Mouse (Mus musculus) ES-E14 (cell line): ENCODE data around the gene Ets1. TPM values are rescaled to one million over a fixed set of nuclear protein-coding genes. Genes with fewer than 3 reads are reported as not detected.

Experiments
- DNase-seq: peaks from one replicate; pipeline ENCODE4 v3.0.0-alpha.2; 2013; ENCODE audit warnings: low read depth, low spot score
- H3K27ac ChIP-seq: 2 replicates; pipeline ENCODE4 v1.5.1; 2012; ENCODE audit warnings: low read depth, mild to moderate bottlenecking, low read length, moderate library complexity, mixed read lengths; ENCODE audit not compliant: poor library complexity, insufficient read depth, severe bottlenecking
- H3K36me3 ChIP-seq: 2 replicates; pipeline ENCODE4 v1.6.1; 2012; ENCODE audit warnings: mild to moderate bottlenecking, low read length, moderate library complexity, mixed read lengths; ENCODE audit not compliant: control insufficient read depth, poor library complexity, insufficient read depth, severe bottlenecking
- H3K4me1 ChIP-seq, 2 experiments: fragments of 150-350 bp in 1 of 2; sonication (generic) in 1 of 2; 2 replicates each; pipeline ENCODE4 v1.6.1; 2012; ENCODE audit warnings: low read length in 2 of 2, mild to moderate bottlenecking in 1 of 2, mixed read lengths in 1 of 2; ENCODE audit not compliant: control insufficient read depth in 2 of 2, insufficient read depth in 2 of 2, poor library complexity in 1 of 2
- H3K4me3 ChIP-seq, 2 experiments: fragments of 150-350 bp in 1 of 2; sonication (generic) in 1 of 2; 2 replicates each; pipeline ENCODE4 v1.5.1; 2012; ENCODE audit warnings: low read length in 2 of 2, low read depth in 1 of 2, mild to moderate bottlenecking in 1 of 2, mixed read lengths in 1 of 2; ENCODE audit not compliant: insufficient read depth in 1 of 2, poor library complexity in 1 of 2, severe bottlenecking in 1 of 2
- H3K9ac ChIP-seq: 2 replicates; pipeline ENCODE4 v1.6.1; 2012; ENCODE audit warnings: low read depth, mild to moderate bottlenecking, low read length, mixed read lengths; ENCODE audit not compliant: poor library complexity, insufficient read depth, severe bottlenecking
- H3K9me3 ChIP-seq: fragments of 150-350 bp; sonication (generic); 2 replicates; pipeline ENCODE4 v1.6.1; 2012; ENCODE audit warnings: low read depth, mild to moderate bottlenecking, low read length; ENCODE audit not compliant: control insufficient read depth, insufficient read depth
- CHD2 ChIP-seq: IDR thresholded peaks from 2 replicates; pipeline ENCODE4 v1.6.1; 2014; ENCODE audit warnings: mild to moderate bottlenecking, low read depth, low read length, inconsistent platforms
- HCFC1 ChIP-seq: IDR thresholded peaks from 2 replicates; pipeline ENCODE4 v1.6.1; 2012; ENCODE audit warnings: low read length, inconsistent platforms, borderline replicate concordance; ENCODE audit not compliant: insufficient read depth
- MAFK ChIP-seq: IDR thresholded peaks from 2 replicates; pipeline ENCODE4 v1.6.1; 2014; ENCODE audit warnings: mild to moderate bottlenecking, low read depth, low read length, inconsistent platforms; ENCODE audit not compliant: insufficient read depth
- ZC3H11A ChIP-seq: IDR thresholded peaks from 2 replicates; pipeline ENCODE4 v1.6.1; 2012; ENCODE audit warnings: low read depth, mild to moderate bottlenecking, inconsistent platforms, low read length, borderline replicate concordance
- ZNF384 ChIP-seq: IDR thresholded peaks from 2 replicates; pipeline ENCODE4 v1.6.1; 2012; ENCODE audit warnings: low read depth, low read length, inconsistent platforms
- in situ Hi-C, 2 experiments: fragments of 600-800 bp; cut with MboI; formaldehyde crosslinking; loops; one replicate each; pipeline ENCODE4 v1.15.1; 2025; ENCODE audit warnings: low sequenced_read_pairs in 2 of 2, inconsistent platforms in 1 of 2; ENCODE audit not compliant: unreplicated experiment in 2 of 2
- total RNA-seq: library from RNA; depleted of rRNA; stranded (reverse); fragments of 300-350 nt; gene quantifications from 2 replicates; pipeline ENCODE4 v1.2.3, GENCODE M21; 2012

The Ets1 gene
- total RNA-seq, 1 experiment = 20.9 TPM

DNA sequence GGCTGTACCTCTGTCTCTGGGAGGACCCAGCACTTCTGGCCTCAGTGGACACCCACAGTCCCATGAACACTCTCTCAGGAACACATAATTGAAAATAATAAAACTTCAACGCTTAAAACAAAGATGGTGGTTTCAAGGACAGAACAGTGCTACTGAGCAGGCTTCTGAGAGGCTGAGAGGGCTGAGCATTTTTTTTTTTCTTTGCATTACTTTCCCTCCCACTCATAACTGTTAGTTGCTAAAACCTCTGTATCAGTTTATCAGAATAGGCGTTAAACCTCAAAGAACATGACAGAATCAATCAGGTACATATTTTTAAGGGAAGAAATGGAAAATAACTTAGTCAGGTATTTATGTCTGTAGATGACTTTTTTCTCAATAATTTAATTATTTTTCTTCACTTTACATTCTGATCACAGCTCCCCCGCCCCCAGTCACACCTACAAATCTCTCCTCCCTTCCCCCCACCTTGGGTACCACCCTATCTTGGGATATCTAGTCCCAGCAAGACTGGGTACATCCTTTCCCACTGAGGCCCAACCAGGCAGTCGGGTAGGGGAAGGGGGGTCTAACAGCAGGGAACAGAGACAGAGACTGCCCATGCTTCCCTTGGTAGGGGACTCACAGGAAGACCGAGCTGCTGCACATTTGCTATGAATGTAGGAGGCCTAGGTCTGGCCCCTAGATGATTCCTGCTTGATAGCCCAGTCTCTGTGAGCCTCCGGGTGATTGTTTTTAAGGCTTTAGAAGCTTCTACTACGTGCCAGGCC, 68.1 kb downstream of the Ets1 start:
- DNase-seq = no peak
- Histone ChIP-seq H3K4me1 (no peaks in the 10 kb centered on the region), H3K36me3 (no peaks in the 10 kb centered on the region), H3K27ac (no peak overlapping the region), H3K9me3 (no peaks in the 10 kb centered on the region), H3K4me3 (no peak overlapping the region), H3K9ac (no peak overlapping the region)
- TF ChIP-seq ZNF384 = no peak
- TF ChIP-seq HCFC1 = no peak
- no peak for TF ChIP-seq ZC3H11A
- TF ChIP-seq MAFK = no peak
- no peak for TF ChIP-seq CHD2
- in situ Hi-C loops = no loop called here

GRCm38 (mm10) chr9:32705827-32706478, 69.9 kb downstream of the Ets1 start:
- in situ Hi-C loops = no loop called here
- Histone ChIP-seq H3K4me1 (no peaks in the 10 kb centered on the region), H3K9me3 (no peaks in the 10 kb centered on the region), H3K9ac (no peak overlapping the region), H3K36me3 (no peaks in the 10 kb centered on the region), H3K4me3 (no peak overlapping the region), H3K27ac (no peak overlapping the region)
- DNase-seq = no peak
- TF ChIP-seq CHD2 = no peak
- no peak for TF ChIP-seq ZNF384

DNA sequence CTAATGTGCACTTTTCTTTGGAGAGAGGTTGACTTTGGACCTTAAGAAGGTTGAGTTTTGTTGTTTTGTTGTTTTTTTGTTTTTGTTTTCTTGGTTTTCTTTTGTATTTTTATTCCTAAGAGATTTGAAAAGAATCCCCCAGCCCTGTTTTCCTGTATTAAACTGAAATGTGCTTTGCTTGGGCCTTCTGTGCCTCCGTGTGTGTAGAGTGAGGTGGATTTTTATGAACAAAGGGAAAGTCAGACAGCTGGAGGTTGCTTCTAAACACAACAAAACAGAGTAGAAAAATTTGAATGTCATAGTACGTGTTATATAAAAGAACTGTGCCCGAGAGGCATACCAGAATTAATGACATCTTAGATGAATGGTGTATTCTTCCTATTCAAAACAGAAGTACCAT, 71.4 kb downstream of the Ets1 start:
- Histone ChIP-seq H3K9ac (no peak overlapping the region), H3K4me3 (no peak overlapping the region), H3K9me3 (no peaks in the 10 kb centered on the region), H3K36me3 (no peaks in the 10 kb centered on the region), H3K27ac (no peak overlapping the region), H3K4me1 (no peaks in the 10 kb centered on the region)
- in situ Hi-C loops = no loop called here
- DNase-seq = no peak
- TF ChIP-seq MAFK = no peak
- TF ChIP-seq ZC3H11A = no peak
- TF ChIP-seq CHD2 = no peak
- no peak for TF ChIP-seq ZNF384
- TF ChIP-seq HCFC1 = no peak

- H3K9me3 ChIP-seq = no peaks in the 10 kb centered on the region
- H3K9ac ChIP-seq = no peak overlapping the region
- in situ Hi-C loops = no loop called here
- no peak for TF ChIP-seq ZNF384
- TF ChIP-seq ZC3H11A = no peak
- TF ChIP-seq MAFK = no peak
- no peak for TF ChIP-seq HCFC1
- no peaks in the 10 kb centered on the region for H3K36me3 ChIP-seq
- H3K27ac ChIP-seq = no peak overlapping the region
- no peaks in the 10 kb centered on the region for H3K4me1 ChIP-seq
- DNase-seq = no peak
- H3K4me3 ChIP-seq = no peak overlapping the region
Observed at GRCm38 (mm10) chr9:32708491-32708890, 72.5 kb downstream of the Ets1 start.

- no peak for DNase-seq
- no peaks in the 10 kb centered on the region for H3K4me1 ChIP-seq
- H3K9me3 ChIP-seq = no peaks in the 10 kb centered on the region
- H3K36me3 ChIP-seq = no peaks in the 10 kb centered on the region
- in situ Hi-C loops = no loop called here
- H3K9ac ChIP-seq = no peak overlapping the region
- H3K4me3 ChIP-seq = no peak overlapping the region
- no peak overlapping the region for H3K27ac ChIP-seq
- TF ChIP-seq CHD2 (no peak), ZC3H11A (no peak), ZNF384 (no peak), HCFC1 (no peak), MAFK (no peak)
Observed at GRCm38 (mm10) chr9:32709359-32709758, 73.3 kb downstream of the Ets1 start.
